Mouse (Mus musculus): Measurements from ENCODE around the gene Acap3. TPM values are rescaled to one million over a fixed set of nuclear protein-coding genes. Genes with fewer than 3 reads are reported as not detected.

Acap3 gene
- polyA plus RNA-seq, 1 experiment from 2014 or later = 34.6 TPM

- no peaks in the 10 kb centered on the region for H3K4me1 ChIP-seq (replicated peaks; ENCODE audit: control insufficient read depth, insufficient read depth, low read length)
- peaks cover 4% of the 10 kb centered on the region; the same call in 1 of the 2 replicates for H3K36me3 ChIP-seq (ENCODE audit: control insufficient read depth, insufficient read depth, low read length)
- H3K27me3 ChIP-seq (ENCODE audit: control insufficient read depth, insufficient read depth, low read length) = no peaks in the 10 kb centered on the region
- H3K4me3 ChIP-seq (ENCODE audit: low read depth, low read length) = no peak overlapping the region
- H3K9ac ChIP-seq (ENCODE audit: low read length) = no peak overlapping the region
- no peak overlapping the region for H3K27ac ChIP-seq (ENCODE audit: low read depth, low read length)
- DNase-seq (ENCODE audit: low spot score) (no peak), ATAC-seq (replicated peaks; ENCODE audit: low FRiP score) (no peak)
- WGBS = 84% methylated on average over 7 of the region's 7 CpGs
- H3K9me3 ChIP-seq (ENCODE audit: control insufficient read depth, low read length) = no peaks in the 10 kb centered on the region
- no peak overlapping the region for H3K4me2 ChIP-seq (ENCODE audit: low read depth, low read length, severe bottlenecking)
Observed at GRCm38 (mm10) chr4:155908281-155908680, 16.7 kb downstream of the Acap3 start.

- Histone ChIP-seq H3K9me3 (ENCODE audit: control insufficient read depth, low read length) (no peaks in the 10 kb centered on the region), H3K27me3 (ENCODE audit: control insufficient read depth, insufficient read depth, low read length) (no peaks in the 10 kb centered on the region), H3K9ac (ENCODE audit: low read length) (no peak overlapping the region), H3K4me3 (ENCODE audit: low read depth, low read length) (no peak overlapping the region), H3K36me3 (ENCODE audit: control insufficient read depth, insufficient read depth, low read length) (peaks cover 2% of the 10 kb centered on the region; the same call in 1 of the 2 replicates), H3K4me1 (replicated peaks; ENCODE audit: control insufficient read depth, insufficient read depth, low read length) (no peaks in the 10 kb centered on the region), H3K27ac (ENCODE audit: low read depth, low read length) (no peak overlapping the region), H3K4me2 (ENCODE audit: low read depth, low read length, severe bottlenecking) (no peak overlapping the region)
- WGBS = 89% methylated on average over 4 of the region's 4 CpGs
- DNase-seq (ENCODE audit: low spot score) (no peak), ATAC-seq (replicated peaks; ENCODE audit: low FRiP score) (no peak)
Observed at GRCm38 (mm10) chr4:155908751-155909150, 17.1 kb downstream of the Acap3 start.

GRCm38 (mm10) chr4:155932031-155932430 lies 40.4 kb downstream of the Acap3 start:
- Histone ChIP-seq H3K36me3 (ENCODE audit: control insufficient read depth, insufficient read depth, low read length) (no peaks in the 10 kb centered on the region), H3K9ac (ENCODE audit: low read length) (no peak overlapping the region), H3K4me2 (ENCODE audit: low read depth, low read length, severe bottlenecking) (no peak overlapping the region), H3K9me3 (ENCODE audit: control insufficient read depth, low read length) (no peaks in the 10 kb centered on the region), H3K27ac (ENCODE audit: low read depth, low read length) (no peak overlapping the region), H3K27me3 (ENCODE audit: control insufficient read depth, insufficient read depth, low read length) (no peaks in the 10 kb centered on the region), H3K4me3 (ENCODE audit: low read depth, low read length) (no peak overlapping the region), H3K4me1 (replicated peaks; ENCODE audit: control insufficient read depth, insufficient read depth, low read length) (no peaks in the 10 kb centered on the region)
- 72% methylated on average over 1 of the region's 1 CpGs for WGBS
- ATAC-seq (replicated peaks; ENCODE audit: low FRiP score) (no peak), DNase-seq (ENCODE audit: low spot score) (no peak)

- H3K27me3 ChIP-seq (ENCODE audit: control insufficient read depth, insufficient read depth, low read length) = no peaks in the 10 kb centered on the region
- no peaks in the 10 kb centered on the region for H3K36me3 ChIP-seq (ENCODE audit: control insufficient read depth, insufficient read depth, low read length)
- 2% methylated on average over 17 of the region's 17 CpGs for WGBS
- peak overlapping the region; percentile 32; the same call in 1 of the 2 replicates for H3K27ac ChIP-seq (ENCODE audit: low read depth, low read length)
- ATAC-seq (replicated peaks; ENCODE audit: low FRiP score) (peak; percentile 44), DNase-seq (ENCODE audit: low spot score) (peak; percentile 64)
- H3K4me1 ChIP-seq (replicated peaks; ENCODE audit: control insufficient read depth, insufficient read depth, low read length) = peaks cover 9% of the 10 kb centered on the region; the same call in 1 of the 2 replicates
- no peaks in the 10 kb centered on the region for H3K9me3 ChIP-seq (ENCODE audit: control insufficient read depth, low read length)
- H3K4me2 ChIP-seq (ENCODE audit: low read depth, low read length, severe bottlenecking) = peak overlapping the region; percentile 83
- peak overlapping the region; percentile 92 for H3K9ac ChIP-seq (ENCODE audit: low read length)
- H3K4me3 ChIP-seq (ENCODE audit: low read depth, low read length) = peak overlapping the region; percentile 98
Observed at GRCm38 (mm10) chr4:155943049-155943452, 51.4 kb downstream of the Acap3 start.

- H3K27ac ChIP-seq (ENCODE audit: low read depth, low read length) = peak within 1 kb of the TSS; percentile 66
- H3K4me3 ChIP-seq (ENCODE audit: low read depth, low read length) = peak within 1 kb of the TSS; percentile 98
- no peaks in the 10 kb centered on the region for H3K27me3 ChIP-seq (ENCODE audit: control insufficient read depth, insufficient read depth, low read length)
- WGBS = under 1% methylated on average over 85 of the region's 85 CpGs
- H3K4me2 ChIP-seq (ENCODE audit: low read depth, low read length, severe bottlenecking) = peak within 1 kb of the TSS; percentile 83
- peak within 1 kb of the TSS; percentile 92 for H3K9ac ChIP-seq (ENCODE audit: low read length)
- no peaks in the 10 kb centered on the region for H3K9me3 ChIP-seq (ENCODE audit: control insufficient read depth, low read length)
- ATAC-seq (replicated peaks; ENCODE audit: low FRiP score) (peak; percentile 99), DNase-seq (ENCODE audit: low spot score) (peak; percentile 97)
- H3K36me3 ChIP-seq (ENCODE audit: control insufficient read depth, insufficient read depth, low read length) = no peaks in the 10 kb centered on the region
- H3K4me1 ChIP-seq (replicated peaks; ENCODE audit: control insufficient read depth, insufficient read depth, low read length) = peaks cover 9% of the 10 kb centered on the region; the same call in 1 of the 2 replicates
Observed at GRCm38 (mm10) chr4:155943534-155944249, 52.1 kb downstream of the Acap3 start, which contains the start of gene Ube2j2. Gene Ube2j2, plus strand, starts transcription at chr4:155943831.

GRCm38 (mm10) chr4:155944271-155944670 lies 52.6 kb downstream of the Acap3 start:
- Histone ChIP-seq H3K27ac (ENCODE audit: low read depth, low read length) (no peak overlapping the region), H3K36me3 (ENCODE audit: control insufficient read depth, insufficient read depth, low read length) (peaks cover 4% of the 10 kb centered on the region; the same call in 1 of the 2 replicates), H3K4me3 (ENCODE audit: low read depth, low read length) (peak overlapping the region; percentile 98), H3K4me1 (replicated peaks; ENCODE audit: control insufficient read depth, insufficient read depth, low read length) (peaks cover 9% of the 10 kb centered on the region; the same call in 1 of the 2 replicates), H3K27me3 (ENCODE audit: control insufficient read depth, insufficient read depth, low read length) (no peaks in the 10 kb centered on the region), H3K4me2 (ENCODE audit: low read depth, low read length, severe bottlenecking) (peak overlapping the region; percentile 69), H3K9ac (ENCODE audit: low read length) (peak overlapping the region; percentile 92), H3K9me3 (ENCODE audit: control insufficient read depth, low read length) (no peaks in the 10 kb centered on the region)
- 1% methylated on average over 17 of the region's 17 CpGs for WGBS
- DNase-seq (ENCODE audit: low spot score) = no peak
- peak; percentile 6; the same call in 1 of the 2 replicates for ATAC-seq (replicated peaks; ENCODE audit: low FRiP score)

- H3K9me3 ChIP-seq (ENCODE audit: control insufficient read depth, low read length) = no peaks in the 10 kb centered on the region
- no peak overlapping the region for H3K4me2 ChIP-seq (ENCODE audit: low read depth, low read length, severe bottlenecking)
- no peak for ATAC-seq (replicated peaks; ENCODE audit: low FRiP score)
- no peaks in the 10 kb centered on the region for H3K27me3 ChIP-seq (ENCODE audit: control insufficient read depth, insufficient read depth, low read length)
- H3K4me1 ChIP-seq (replicated peaks; ENCODE audit: control insufficient read depth, insufficient read depth, low read length) = peaks cover 9% of the 10 kb centered on the region; the same call in 1 of the 2 replicates
- no peak overlapping the region for H3K4me3 ChIP-seq (ENCODE audit: low read depth, low read length)
- no peak for DNase-seq (ENCODE audit: low spot score)
- H3K36me3 ChIP-seq (ENCODE audit: control insufficient read depth, insufficient read depth, low read length) = peaks cover 7% of the 10 kb centered on the region; the same call in 1 of the 2 replicates
- H3K27ac ChIP-seq (ENCODE audit: low read depth, low read length) = no peak overlapping the region
- no peak overlapping the region for H3K9ac ChIP-seq (ENCODE audit: low read length)
Observed at GRCm38 (mm10) chr4:155947094-155947493, 55.5 kb downstream of the Acap3 start.

- Histone ChIP-seq H3K4me1 (replicated peaks; ENCODE audit: control insufficient read depth, insufficient read depth, low read length) (no peaks in the 10 kb centered on the region), H3K4me3 (ENCODE audit: low read depth, low read length) (no peak overlapping the region), H3K9ac (ENCODE audit: low read length) (no peak overlapping the region), H3K9me3 (ENCODE audit: control insufficient read depth, low read length) (no peaks in the 10 kb centered on the region), H3K4me2 (ENCODE audit: low read depth, low read length, severe bottlenecking) (no peak overlapping the region), H3K36me3 (ENCODE audit: control insufficient read depth, insufficient read depth, low read length) (peaks cover 14% of the 10 kb centered on the region; the same call in 1 of the 2 replicates), H3K27ac (ENCODE audit: low read depth, low read length) (no peak overlapping the region), H3K27me3 (ENCODE audit: control insufficient read depth, insufficient read depth, low read length) (no peaks in the 10 kb centered on the region)
- no peak for DNase-seq (ENCODE audit: low spot score)
- ATAC-seq (replicated peaks; ENCODE audit: low FRiP score) = no peak
- 95% methylated on average over 6 of the region's 6 CpGs for WGBS
Observed at GRCm38 (mm10) chr4:155955491-155955890, 63.9 kb downstream of the Acap3 start.
